ENCODE assay signal across 17 mouse cellular contexts in the genomic region with DNA sequence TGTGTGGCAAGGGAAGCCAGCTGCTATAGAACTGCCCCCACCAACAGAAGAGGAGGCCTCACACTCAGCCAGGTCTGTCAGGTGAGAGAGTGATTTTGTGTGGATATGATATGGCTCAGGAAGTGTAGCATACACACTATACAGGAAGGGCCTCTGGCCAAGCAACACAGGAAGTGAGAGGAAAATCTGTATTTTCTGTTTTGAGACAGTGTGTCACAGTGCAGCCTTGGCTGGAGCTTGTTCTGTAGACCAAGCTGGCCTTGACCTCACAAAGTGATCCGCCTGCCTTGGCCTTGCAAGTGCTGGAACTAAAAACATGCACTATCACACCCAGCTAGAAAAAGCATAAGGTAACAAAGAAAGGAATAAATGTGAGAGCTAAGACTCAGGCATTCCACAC.
DNase-seq lines count a peak whose midpoint lies in the region; ATAC-seq and TF ChIP-seq lines count a peak whose summit lies in the region.
"Had no signal": no experiment of that assay in that cellular context is flagged by ENCODE, and none has a peak within 500 bp of the region (broad histone marks: within the 10 kb centered on the region; RNA-seq: fewer than 3 reads in every experiment).

No protein-coding gene starts in this region.

- TF ChIP-seq CTCF in thymus, adult 2 months (IDR thresholded peaks at IDR 0.05; ENCODE audit: borderline replicate concordance, control insufficient read depth, extremely low read depth, insufficient read depth, low read length, poor library complexity): no peak

- H3K27me3 ChIP-seq in heart, embryonic 15.5 days: no peaks in the 10 kb centered on the region
- H3K27me3 ChIP-seq in thymus, adult 2 months (ENCODE audit: control insufficient read depth, insufficient read depth, low read length): no peaks in the 10 kb centered on the region
- H3K27me3 ChIP-seq: hindbrain, embryonic 15.5 days; midbrain, embryonic 15.5 days; stomach, embryonic 15.5 days had no signal

- H3K4me3 ChIP-seq in heart, embryonic 15.5 days: no peak overlapping the region
- no peak overlapping the region for H3K4me3 ChIP-seq in thymus, adult 2 months (ENCODE audit: control insufficient read depth, insufficient read depth, low read length)
- H3K4me3 ChIP-seq: hindbrain, embryonic 15.5 days; limb, embryonic 10.5 days; midbrain, embryonic 15.5 days; stomach, embryonic 15.5 days had no signal

- H3K9me3 ChIP-seq in heart, embryonic 15.5 days (replicated peaks): no peaks in the 10 kb centered on the region
- H3K9me3 ChIP-seq: G1E; hindbrain, embryonic 15.5 days; limb, embryonic 10.5 days; midbrain, embryonic 15.5 days; stomach, embryonic 15.5 days had no signal

- DNase-seq in heart, adult 18-20 months: no peak
- no peak for DNase-seq in thymus, adult 2 months
- DNase-seq in thymus, adult 18-20 months: no peak
- DNase-seq in adrenal gland, postnatal 25 days: peak; percentile 50
- DNase-seq in thymus, postnatal 4 days: peak; percentile 21
- no peak for DNase-seq in frontal cortex, postnatal 14 days (ENCODE audit: low spot score in 2 of 2)
- DNase-seq in urinary bladder, postnatal 25 days (ENCODE audit: low spot score): no peak
- DNase-seq: kidney, adult 2 months; lung, postnatal 36 days had no signal

- WGBS in heart, embryonic 15.5 days: 67% methylated on average over 1 of the region's 1 CpGs
- WGBS in thymus, adult 2 months: 94% methylated on average over 1 of the region's 1 CpGs

- H3K9ac ChIP-seq in heart, embryonic 15.5 days: no peak overlapping the region
- H3K9ac ChIP-seq: hindbrain, embryonic 15.5 days; liver, embryonic 14.5 days; midbrain, embryonic 15.5 days; stomach, embryonic 15.5 days had no signal

- TF ChIP-seq POLR2A in thymus, adult 2 months (IDR thresholded peaks at IDR 0.05; ENCODE audit: control insufficient read depth, extremely low read depth, insufficient read depth, low read length, poor library complexity): no peak

- H3K4me1 ChIP-seq in heart, embryonic 15.5 days (replicated peaks): no peaks in the 10 kb centered on the region
- H3K4me1 ChIP-seq in thymus, adult 2 months (replicated peaks; ENCODE audit: control insufficient read depth, insufficient read depth, low read length): peaks cover 11% of the 10 kb centered on the region
- H3K4me1 ChIP-seq: hindbrain, embryonic 15.5 days; limb, embryonic 10.5 days; midbrain, embryonic 15.5 days; stomach, embryonic 15.5 days had no signal

- no peak overlapping the region for H3K27ac ChIP-seq in heart, embryonic 15.5 days
- peak overlapping the region; percentile 34; the same call in 1 of the 2 replicates for H3K27ac ChIP-seq in thymus, adult 2 months (ENCODE audit: control insufficient read depth, insufficient read depth, low read length)
- H3K27ac ChIP-seq: hindbrain, embryonic 15.5 days; limb, embryonic 10.5 days; liver, embryonic 14.5 days; midbrain, embryonic 15.5 days; stomach, embryonic 15.5 days had no signal

- H3K4me2 ChIP-seq in heart, embryonic 15.5 days: no peak overlapping the region
- H3K4me2 ChIP-seq: hindbrain, embryonic 15.5 days; midbrain, embryonic 15.5 days; stomach, embryonic 15.5 days had no signal

- H3K36me3 ChIP-seq in heart, embryonic 15.5 days: no peaks in the 10 kb centered on the region
- H3K36me3 ChIP-seq in thymus, adult 2 months (ENCODE audit: control insufficient read depth, insufficient read depth, low read length): no peaks in the 10 kb centered on the region
- H3K36me3 ChIP-seq: G1E; hindbrain, embryonic 15.5 days; limb, embryonic 10.5 days; midbrain, embryonic 15.5 days; stomach, embryonic 15.5 days had no signal

- ATAC-seq in heart, embryonic 15.5 days (replicated peaks; ENCODE audit: insufficient number of reproducible peaks, insufficient read depth, low FRiP score, low read depth): 0 out of 2 replicates have a peak, but pooled peaks have one; percentile 53
- ATAC-seq: forebrain, embryonic 16.5 days; midbrain, embryonic 15.5 days had no signal

Comparison
In these comparisons a context has a peak if more than half of its experiments do, and no peak if none do; other contexts are left out.
1. DNase-seq: peak in adrenal gland, postnatal 25 days (single experiment) and thymus, postnatal 4 days (single experiment); none in heart, adult 18-20 months (0 of 2), thymus, adult 2 months (single experiment), thymus, adult 18-20 months (0 of 2), frontal cortex, postnatal 14 days (0 of 2) and urinary bladder, postnatal 25 days (single experiment).